Mouse (Mus musculus): ENCODE measurements at regions not wholly inside any gene's neighbourhood (a gene's known extent, or its start where the extent isn't known, plus 50 kb on each side); places are given as distances from the start of the nearest gene placed in this dataset.

- DNase-seq (ENCODE audit: low spot score) (no peak), ATAC-seq (ENCODE audit: low FRiP score) (no peak)
- Histone ChIP-seq H3K9ac (replicated peaks; ENCODE audit: low read length, poor library complexity, severe bottlenecking) (no peak overlapping the region), H3K27ac (ENCODE audit: low read depth, low read length) (no peak overlapping the region), H3K4me2 (ENCODE audit: low read depth, low read length, poor library complexity, severe bottlenecking) (no peak overlapping the region), H3K4me3 (ENCODE audit: low read depth, low read length) (no peak overlapping the region), H3K36me3 (ENCODE audit: insufficient read depth, low read length) (no peaks in the 10 kb centered on the region), H3K9me3 (ENCODE audit: low read length) (no peaks in the 10 kb centered on the region), H3K27me3 (ENCODE audit: insufficient read depth, low read length) (no peaks in the 10 kb centered on the region), H3K4me1 (ENCODE audit: insufficient read depth, low read length) (no peaks in the 10 kb centered on the region)
- TF ChIP-seq CTCF (IDR thresholded peaks at IDR 0.05): no peak
- WGBS: 79% methylated on average over 4 of the region's 4 CpGs
Observed at GRCm38 (mm10) chr9:94441393-94441792, 96.5 kb downstream of the 1190002N15Rik start.

- no peak overlapping the region for H3K4me2 ChIP-seq (ENCODE audit: low read depth, low read length, poor library complexity, severe bottlenecking)
- no peak for ATAC-seq (ENCODE audit: low FRiP score)
- H3K4me1 ChIP-seq (ENCODE audit: insufficient read depth, low read length): no peaks in the 10 kb centered on the region
- DNase-seq (ENCODE audit: low spot score): no peak
- H3K27ac ChIP-seq (ENCODE audit: low read depth, low read length): no peak overlapping the region
- no peaks in the 10 kb centered on the region for H3K9me3 ChIP-seq (ENCODE audit: low read length)
- H3K36me3 ChIP-seq (ENCODE audit: insufficient read depth, low read length): no peaks in the 10 kb centered on the region
- no peak for TF ChIP-seq CTCF (IDR thresholded peaks at IDR 0.05)
- no peak overlapping the region for H3K9ac ChIP-seq (replicated peaks; ENCODE audit: low read length, poor library complexity, severe bottlenecking)
- H3K27me3 ChIP-seq (ENCODE audit: insufficient read depth, low read length): no peaks in the 10 kb centered on the region
- H3K4me3 ChIP-seq (ENCODE audit: low read depth, low read length): no peak overlapping the region
Observed at GRCm38 (mm10) chr9:94433468-94433867, 104.4 kb downstream of the 1190002N15Rik start.

- H3K27me3 ChIP-seq (ENCODE audit: insufficient read depth, low read length): no peaks in the 10 kb centered on the region
- 95% methylated on average over 3 of the region's 3 CpGs for WGBS
- H3K27ac ChIP-seq (ENCODE audit: low read depth, low read length): no peak overlapping the region
- no peaks in the 10 kb centered on the region for H3K4me1 ChIP-seq (ENCODE audit: insufficient read depth, low read length)
- H3K4me3 ChIP-seq (ENCODE audit: low read depth, low read length): no peak overlapping the region
- no peaks in the 10 kb centered on the region for H3K9me3 ChIP-seq (ENCODE audit: low read length)
- DNase-seq (ENCODE audit: low spot score): no peak
- H3K9ac ChIP-seq (replicated peaks; ENCODE audit: low read length, poor library complexity, severe bottlenecking): no peak overlapping the region
- no peak overlapping the region for H3K4me2 ChIP-seq (ENCODE audit: low read depth, low read length, poor library complexity, severe bottlenecking)
- TF ChIP-seq CTCF (IDR thresholded peaks at IDR 0.05): no peak
- no peak for ATAC-seq (ENCODE audit: low FRiP score)
- H3K36me3 ChIP-seq (ENCODE audit: insufficient read depth, low read length): no peaks in the 10 kb centered on the region
Observed at GRCm38 (mm10) chr9:94432144-94432747, 105.6 kb downstream of the 1190002N15Rik start.

GRCm38 (mm10) chr9:94431540-94431939 lies 106.3 kb downstream of the 1190002N15Rik start:
- Histone ChIP-seq H3K27ac (ENCODE audit: low read depth, low read length) (no peak overlapping the region), H3K4me1 (ENCODE audit: insufficient read depth, low read length) (no peaks in the 10 kb centered on the region), H3K36me3 (ENCODE audit: insufficient read depth, low read length) (no peaks in the 10 kb centered on the region), H3K27me3 (ENCODE audit: insufficient read depth, low read length) (no peaks in the 10 kb centered on the region), H3K4me3 (ENCODE audit: low read depth, low read length) (no peak overlapping the region), H3K9ac (replicated peaks; ENCODE audit: low read length, poor library complexity, severe bottlenecking) (no peak overlapping the region), H3K4me2 (ENCODE audit: low read depth, low read length, poor library complexity, severe bottlenecking) (no peak overlapping the region), H3K9me3 (ENCODE audit: low read length) (no peaks in the 10 kb centered on the region)
- no peak for DNase-seq (ENCODE audit: low spot score)
- WGBS: 96% methylated on average over 3 of the region's 3 CpGs
- ATAC-seq (ENCODE audit: low FRiP score): no peak
- TF ChIP-seq CTCF (IDR thresholded peaks at IDR 0.05): no peak

GRCm38 (mm10) chr9:94430996-94431395 lies 106.9 kb downstream of the 1190002N15Rik start:
- Histone ChIP-seq H3K27ac (ENCODE audit: low read depth, low read length) (no peak overlapping the region), H3K4me3 (ENCODE audit: low read depth, low read length) (no peak overlapping the region), H3K9me3 (ENCODE audit: low read length) (no peaks in the 10 kb centered on the region), H3K4me1 (ENCODE audit: insufficient read depth, low read length) (no peaks in the 10 kb centered on the region), H3K4me2 (ENCODE audit: low read depth, low read length, poor library complexity, severe bottlenecking) (no peak overlapping the region), H3K36me3 (ENCODE audit: insufficient read depth, low read length) (no peaks in the 10 kb centered on the region), H3K9ac (replicated peaks; ENCODE audit: low read length, poor library complexity, severe bottlenecking) (no peak overlapping the region), H3K27me3 (ENCODE audit: insufficient read depth, low read length) (no peaks in the 10 kb centered on the region)
- TF ChIP-seq CTCF (IDR thresholded peaks at IDR 0.05): no peak
- 91% methylated on average over 6 of the region's 6 CpGs for WGBS
- DNase-seq (ENCODE audit: low spot score) (no peak), ATAC-seq (ENCODE audit: low FRiP score) (no peak)

GRCm38 (mm10) chr9:94426740-94427139 lies 111.1 kb downstream of the 1190002N15Rik start:
- WGBS: 93% methylated on average over 5 of the region's 5 CpGs
- H3K36me3 ChIP-seq (ENCODE audit: insufficient read depth, low read length): no peaks in the 10 kb centered on the region
- ATAC-seq (ENCODE audit: low FRiP score): no peak
- no peak overlapping the region for H3K9ac ChIP-seq (replicated peaks; ENCODE audit: low read length, poor library complexity, severe bottlenecking)
- no peak for DNase-seq (ENCODE audit: low spot score)
- no peaks in the 10 kb centered on the region for H3K27me3 ChIP-seq (ENCODE audit: insufficient read depth, low read length)
- no peaks in the 10 kb centered on the region for H3K9me3 ChIP-seq (ENCODE audit: low read length)
- no peak overlapping the region for H3K27ac ChIP-seq (ENCODE audit: low read depth, low read length)
- H3K4me3 ChIP-seq (ENCODE audit: low read depth, low read length): no peak overlapping the region
- no peaks in the 10 kb centered on the region for H3K4me1 ChIP-seq (ENCODE audit: insufficient read depth, low read length)
- no peak for TF ChIP-seq CTCF (IDR thresholded peaks at IDR 0.05)
- H3K4me2 ChIP-seq (ENCODE audit: low read depth, low read length, poor library complexity, severe bottlenecking): no peak overlapping the region

All from midbrain, postnatal 0 days (tissue).